Mouse (Mus musculus): Measurements from ENCODE around the gene Pld1. TPM values are rescaled to one million over a fixed set of nuclear protein-coding genes. Genes with fewer than 3 reads are reported as not detected.
A peak's percentile ranks its signal among the peaks of the same experiment; 100 is the strongest.
"Not testable (repeated sequence)": the region's sequence is repeated elsewhere in the genome, so short reads cannot be mapped to it uniquely, and the experiment has no call there.

Gene Pld1
- polyA plus RNA-seq, 1 experiment from 2014 or later, result 5.8 TPM

DNA sequence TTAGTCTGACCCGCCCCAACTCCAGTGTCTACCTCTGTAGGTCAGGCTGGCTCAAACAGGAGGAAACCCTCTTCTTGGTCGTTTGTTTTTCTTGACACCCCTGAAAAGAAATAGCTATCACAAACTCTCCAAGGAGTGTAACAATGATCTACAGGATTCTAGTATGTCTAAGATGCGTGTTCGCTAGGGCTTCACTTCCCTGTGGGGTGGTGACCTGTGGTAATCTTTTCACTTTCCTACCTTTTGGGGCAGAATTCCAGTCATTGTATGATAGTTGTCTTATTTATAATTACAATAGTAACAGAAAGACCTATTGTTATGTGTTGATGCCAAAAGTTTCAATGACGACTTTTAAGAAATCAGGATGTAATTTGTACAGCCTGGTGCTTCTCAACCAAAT lies 1.8 kb upstream of the Pld1 start:
- no peak for DNase-seq (ENCODE audit: low spot score)
- no peak overlapping the region for H3K4me2 ChIP-seq (replicated peaks; ENCODE audit: low read depth)
- H3K9me3 ChIP-seq (ENCODE audit: control insufficient read depth, low read length), result no peaks in the 10 kb centered on the region
- no peaks in the 10 kb centered on the region for H3K27me3 ChIP-seq (ENCODE audit: control insufficient read depth, insufficient read depth, low read length)
- ATAC-seq (ENCODE audit: low FRiP score, low TSS enrichment), result no peak
- no peak overlapping the region for H3K4me3 ChIP-seq (ENCODE audit: low read depth, low read length)
- 73% methylated on average over 5 of the region's 5 CpGs for WGBS
- no peak for TF ChIP-seq CTCF (IDR thresholded peaks at IDR 0.05; ENCODE audit: low read depth)
- TF ChIP-seq EP300 (optimal IDR thresholded peaks at IDR 0.05), result no peak
- no peaks in the 10 kb centered on the region for H3K36me3 ChIP-seq (ENCODE audit: control insufficient read depth, insufficient read depth, low read length)
- H3K9ac ChIP-seq (ENCODE audit: low read length), result no peak overlapping the region
- no peak overlapping the region for H3K27ac ChIP-seq (replicated peaks)
- H3K4me1 ChIP-seq (replicated peaks; ENCODE audit: control insufficient read depth, insufficient read depth), result no peaks in the 10 kb centered on the region

DNA sequence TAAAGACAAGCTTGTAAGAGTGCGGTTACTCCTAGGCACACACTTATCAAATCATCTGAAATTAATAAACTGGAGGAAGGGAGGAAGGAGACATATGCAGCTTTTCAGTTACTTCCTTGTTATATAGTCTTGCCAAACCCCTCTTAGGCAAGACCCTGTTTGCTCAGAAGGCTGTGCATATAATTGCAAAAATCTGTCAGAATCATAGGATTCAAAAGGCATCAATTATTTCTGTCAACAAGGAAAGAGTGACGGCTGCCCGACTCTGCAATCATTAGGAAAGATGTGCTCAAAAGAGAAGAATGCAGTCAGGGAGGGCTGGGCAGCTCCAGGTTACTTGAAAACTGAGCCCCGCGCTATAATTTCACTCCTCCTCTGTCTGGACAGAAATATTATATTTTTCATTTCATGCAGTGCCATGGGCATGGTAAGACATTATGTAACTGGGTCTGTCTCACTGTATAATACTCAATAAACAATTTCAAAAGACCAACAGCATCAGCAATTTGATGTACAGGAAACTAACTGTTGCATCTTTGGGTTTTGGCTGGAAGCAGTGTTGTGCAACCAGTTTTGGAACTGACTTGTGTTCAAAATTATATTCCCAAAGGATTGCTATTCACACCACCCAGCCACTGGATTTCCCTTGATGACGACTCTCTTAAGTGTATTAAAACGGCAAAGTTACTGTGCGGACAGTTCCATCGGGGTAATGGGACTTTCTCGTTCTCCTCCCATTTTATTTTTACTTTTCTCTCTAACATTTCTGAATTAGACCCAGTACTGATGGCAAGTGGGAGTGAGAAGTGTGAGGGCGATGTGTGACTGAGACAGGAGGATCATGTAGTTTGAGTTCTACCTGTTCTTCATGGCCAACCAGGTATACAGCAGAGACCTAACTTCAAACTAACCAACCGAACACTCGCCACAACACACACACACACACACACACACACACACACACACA lies 1.1 kb upstream of the Pld1 start:
- H3K27me3 ChIP-seq (ENCODE audit: control insufficient read depth, insufficient read depth, low read length), result no peaks in the 10 kb centered on the region
- TF ChIP-seq EP300 (optimal IDR thresholded peaks at IDR 0.05) (no peak), CTCF (IDR thresholded peaks at IDR 0.05; ENCODE audit: low read depth) (no peak)
- DNase-seq (ENCODE audit: low spot score) (no peak), ATAC-seq (ENCODE audit: low FRiP score, low TSS enrichment) (no peak)
- H3K4me1 ChIP-seq (replicated peaks; ENCODE audit: control insufficient read depth, insufficient read depth), result no peaks in the 10 kb centered on the region
- no peak overlapping the region for H3K9ac ChIP-seq (ENCODE audit: low read length)
- H3K4me2 ChIP-seq (replicated peaks; ENCODE audit: low read depth), result no peak overlapping the region
- no peaks in the 10 kb centered on the region for H3K36me3 ChIP-seq (ENCODE audit: control insufficient read depth, insufficient read depth, low read length)
- H3K9me3 ChIP-seq (ENCODE audit: control insufficient read depth, low read length), result no peaks in the 10 kb centered on the region
- 72% methylated on average over 13 of the region's 13 CpGs for WGBS
- no peak overlapping the region for H3K27ac ChIP-seq (replicated peaks)
- H3K4me3 ChIP-seq (ENCODE audit: low read depth, low read length), result no peak overlapping the region

DNA sequence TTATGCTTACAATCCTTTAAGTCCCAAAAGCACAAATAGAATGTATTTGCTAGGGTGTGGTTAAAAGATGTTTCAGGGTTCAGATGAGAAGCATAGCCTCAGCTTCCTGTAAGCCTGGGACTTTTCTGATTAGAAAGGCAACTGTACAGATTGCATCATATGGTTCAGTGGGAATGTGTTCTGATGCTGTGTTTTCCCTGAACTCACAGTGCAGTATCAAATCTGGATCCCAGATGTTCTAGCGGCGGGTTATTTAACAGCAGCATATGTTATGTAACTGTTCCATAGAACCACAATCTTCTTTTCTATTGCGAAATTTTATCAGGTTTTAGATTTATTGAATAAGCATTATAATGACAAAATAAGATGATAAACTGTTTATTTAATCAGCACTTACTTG lies 3.1 kb downstream of the Pld1 start:
- WGBS, result 60% methylated on average over 3 of the region's 3 CpGs
- no peaks in the 10 kb centered on the region for H3K27me3 ChIP-seq (ENCODE audit: control insufficient read depth, insufficient read depth, low read length)
- no peak overlapping the region for H3K4me2 ChIP-seq (replicated peaks; ENCODE audit: low read depth)
- ATAC-seq (ENCODE audit: low FRiP score, low TSS enrichment), result no peak
- no peak for TF ChIP-seq EP300 (optimal IDR thresholded peaks at IDR 0.05)
- H3K9ac ChIP-seq (ENCODE audit: low read length), result no peak overlapping the region
- DNase-seq (ENCODE audit: low spot score), result no peak
- no peaks in the 10 kb centered on the region for H3K4me1 ChIP-seq (replicated peaks; ENCODE audit: control insufficient read depth, insufficient read depth)
- H3K9me3 ChIP-seq (ENCODE audit: control insufficient read depth, low read length), result no peaks in the 10 kb centered on the region
- no peaks in the 10 kb centered on the region for H3K36me3 ChIP-seq (ENCODE audit: control insufficient read depth, insufficient read depth, low read length)
- no peak overlapping the region for H3K27ac ChIP-seq (replicated peaks)
- H3K4me3 ChIP-seq (ENCODE audit: low read depth, low read length), result no peak overlapping the region

DNA sequence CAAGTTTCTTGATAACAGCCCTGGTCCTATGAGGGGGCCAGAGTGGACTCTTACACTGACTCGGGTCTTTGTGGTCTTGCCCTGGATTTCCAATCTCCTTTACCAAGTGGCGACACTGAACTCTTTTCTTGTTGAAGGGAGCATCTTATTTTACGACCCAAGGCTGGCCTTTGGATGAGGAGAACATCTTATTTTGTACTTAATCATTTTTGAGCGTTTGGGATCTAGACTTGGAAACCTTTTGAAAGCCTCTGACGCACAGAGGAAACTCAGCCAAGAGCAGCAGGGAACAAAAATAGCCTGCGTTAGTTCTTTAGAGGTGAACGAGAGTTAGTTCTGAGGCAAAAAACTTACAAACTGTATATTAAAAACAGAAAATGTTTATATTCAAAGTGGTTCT lies 4.5 kb downstream of the Pld1 start:
- Histone ChIP-seq H3K27me3 (ENCODE audit: control insufficient read depth, insufficient read depth, low read length) (no peaks in the 10 kb centered on the region), H3K27ac (replicated peaks) (no peak overlapping the region), H3K9me3 (ENCODE audit: control insufficient read depth, low read length) (no peaks in the 10 kb centered on the region), H3K4me1 (replicated peaks; ENCODE audit: control insufficient read depth, insufficient read depth) (no peaks in the 10 kb centered on the region), H3K4me3 (ENCODE audit: low read depth, low read length) (no peak overlapping the region), H3K9ac (ENCODE audit: low read length) (no peak overlapping the region), H3K4me2 (replicated peaks; ENCODE audit: low read depth) (no peak overlapping the region), H3K36me3 (ENCODE audit: control insufficient read depth, insufficient read depth, low read length) (no peaks in the 10 kb centered on the region)
- DNase-seq (ENCODE audit: low spot score) (no peak), ATAC-seq (ENCODE audit: low FRiP score, low TSS enrichment) (no peak)
- TF ChIP-seq EP300 (optimal IDR thresholded peaks at IDR 0.05), result no peak
- no peak for TF ChIP-seq CTCF (IDR thresholded peaks at IDR 0.05; ENCODE audit: low read depth)
- WGBS, result 52% methylated on average over 7 of the region's 7 CpGs

DNA sequence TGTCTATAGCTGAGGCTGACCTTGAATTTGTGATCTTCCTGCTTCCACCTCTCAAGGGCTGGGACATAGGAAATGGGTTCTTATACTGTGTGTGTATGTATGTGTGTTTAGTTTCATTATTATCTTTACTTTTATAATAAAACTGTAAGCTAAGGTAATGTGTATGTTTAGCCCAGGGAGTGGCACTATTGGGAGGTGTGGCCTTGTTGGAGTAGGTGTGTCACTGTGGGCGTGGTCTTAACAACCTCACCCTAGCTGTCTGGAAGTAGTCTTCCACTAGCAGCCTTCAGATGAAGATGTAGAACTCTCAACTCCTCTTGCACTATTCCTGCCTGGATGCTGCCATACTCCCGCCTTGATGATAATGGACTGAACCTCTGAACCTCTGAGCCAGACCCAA lies 6.9 kb downstream of the Pld1 start:
- not testable (repeated sequence) for H3K4me2 ChIP-seq (replicated peaks; ENCODE audit: low read depth); H3K36me3 ChIP-seq (ENCODE audit: control insufficient read depth, insufficient read depth, low read length); H3K4me3 ChIP-seq (ENCODE audit: low read depth, low read length); H3K27me3 ChIP-seq (ENCODE audit: control insufficient read depth, insufficient read depth, low read length); H3K27ac ChIP-seq (replicated peaks); H3K9me3 ChIP-seq (ENCODE audit: control insufficient read depth, low read length); H3K4me1 ChIP-seq (replicated peaks; ENCODE audit: control insufficient read depth, insufficient read depth); H3K9ac ChIP-seq (ENCODE audit: low read length)
- WGBS, result 82% methylated on average over 2 of the region's 2 CpGs
- ATAC-seq (ENCODE audit: low FRiP score, low TSS enrichment) (peak; percentile 85), DNase-seq (ENCODE audit: low spot score) (peak; percentile 49)

DNA sequence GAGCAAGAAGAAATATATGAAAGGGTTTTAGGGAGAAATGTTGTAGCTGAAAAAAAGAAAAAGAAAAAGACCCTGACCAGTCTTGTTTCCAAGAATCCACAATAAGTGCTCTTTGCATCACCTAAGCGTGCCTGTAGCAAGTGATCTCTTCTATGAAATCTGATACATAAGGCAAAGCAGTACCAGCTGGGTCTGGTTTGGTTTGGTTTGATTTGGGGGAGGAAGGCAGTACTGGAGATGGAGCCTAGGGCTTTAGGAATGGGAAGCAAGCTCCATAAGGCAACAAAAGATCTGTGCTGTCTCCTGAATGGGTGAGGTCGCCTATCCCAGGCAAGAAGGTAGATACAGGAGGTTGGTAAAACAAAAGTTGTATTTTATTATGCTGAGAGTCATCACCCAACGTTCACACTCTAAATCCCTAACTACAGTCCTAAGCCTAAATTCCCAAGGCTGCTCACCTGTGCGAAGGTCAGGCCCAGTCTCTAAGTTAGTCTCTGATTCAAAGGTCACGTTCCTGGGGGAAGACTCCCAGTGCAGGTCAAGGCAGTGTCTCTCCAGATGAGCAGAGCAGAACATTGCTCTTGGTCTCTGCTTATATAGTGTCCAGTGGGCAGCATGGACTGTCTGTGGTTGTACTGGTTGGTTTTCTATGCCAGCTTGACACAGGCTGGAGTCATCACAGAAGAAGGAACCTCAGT lies 10.8 kb downstream of the Pld1 start:
- H3K4me1 ChIP-seq (replicated peaks; ENCODE audit: control insufficient read depth, insufficient read depth), result no peaks in the 10 kb centered on the region
- no peak overlapping the region for H3K27ac ChIP-seq (replicated peaks)
- H3K27me3 ChIP-seq (ENCODE audit: control insufficient read depth, insufficient read depth, low read length), result no peaks in the 10 kb centered on the region
- TF ChIP-seq EP300 (optimal IDR thresholded peaks at IDR 0.05), result no peak
- TF ChIP-seq CTCF (IDR thresholded peaks at IDR 0.05; ENCODE audit: low read depth), result no peak
- ATAC-seq (ENCODE audit: low FRiP score, low TSS enrichment) (no peak), DNase-seq (ENCODE audit: low spot score) (no peak)
- no peak overlapping the region for H3K9ac ChIP-seq (ENCODE audit: low read length)
- H3K36me3 ChIP-seq (ENCODE audit: control insufficient read depth, insufficient read depth, low read length), result no peaks in the 10 kb centered on the region
- H3K9me3 ChIP-seq (ENCODE audit: control insufficient read depth, low read length), result no peaks in the 10 kb centered on the region
- 82% methylated on average over 5 of the region's 5 CpGs for WGBS
- H3K4me2 ChIP-seq (replicated peaks; ENCODE audit: low read depth), result no peak overlapping the region
- no peak overlapping the region for H3K4me3 ChIP-seq (ENCODE audit: low read depth, low read length)
